Mouse (Mus musculus): ENCODE measurements around the gene Ppp2r3c. TPM values are rescaled to one million over a fixed set of nuclear protein-coding genes. Genes with fewer than 3 reads are reported as not detected.
A peak's percentile ranks its signal among the peaks of the same experiment; 100 is the strongest.
"Not testable (repeated sequence)": the region's sequence is repeated elsewhere in the genome, so short reads cannot be mapped to it uniquely, and the experiment has no call there.

Ppp2r3c gene
- polyA plus RNA-seq, 1 experiment from 2014 or later, result 23.7 TPM

GRCm38 (mm10) chr12:55230520-55230861, 72.3 kb downstream of the Ppp2r3c start:
- not testable (repeated sequence) for H3K27ac ChIP-seq; H3K4me1 ChIP-seq (replicated peaks); H3K27me3 ChIP-seq (ENCODE audit: insufficient read depth, poor library complexity, severe bottlenecking); DNase-seq (ENCODE audit: low spot score); H3K9me3 ChIP-seq; H3K36me3 ChIP-seq
- 1% methylated on average over 13 of the region's 25 CpGs for WGBS
- H3K4me3 ChIP-seq, result peak overlapping the region; percentile 48

GRCm38 (mm10) chr12:55229626-55230519, 72.9 kb downstream of the Ppp2r3c start, which contains the start of gene Srp54c:
Gene Srp54c (plus strand): TSS chr12:55230168.
- H3K9me3 ChIP-seq; H3K27me3 ChIP-seq (ENCODE audit: insufficient read depth, poor library complexity, severe bottlenecking); H3K36me3 ChIP-seq; H3K4me1 ChIP-seq (replicated peaks); H3K27ac ChIP-seq; DNase-seq (ENCODE audit: low spot score): not testable (repeated sequence)
- peak within 1 kb of the TSS; percentile 48 for H3K4me3 ChIP-seq
- WGBS, result no CpG with 5 or more reads among the region's 57 CpGs

Other genes with a start within 250 kb of the Ppp2r3c start
- 40.7 and 41.9 TPM in 2 replicates for gene 2700097O09Rik, start 222.9 kb downstream of the Ppp2r3c start, polyA plus RNA-seq (2016; fragmentation: Nextera tagmentation; extraction: Ambion mirVana)
- gene Srp54a, start 222.7 kb downstream of the Ppp2r3c start, polyA plus RNA-seq (2016; fragmentation: Nextera tagmentation; extraction: Ambion mirVana), result 98.3 and 136 TPM in 2 replicates
- 10.3 and 12.7 TPM in 2 replicates for gene Fam177a, start 178.5 kb downstream of the Ppp2r3c start, polyA plus RNA-seq (2016; fragmentation: Nextera tagmentation; extraction: Ambion mirVana)
- 36.5 and 38.5 TPM in 2 replicates for gene Srp54b, start 147.9 kb downstream of the Ppp2r3c start, polyA plus RNA-seq (2016; fragmentation: Nextera tagmentation; extraction: Ambion mirVana)
- gene 1700047I17Rik2, start 103.4 kb downstream of the Ppp2r3c start, polyA plus RNA-seq (2016; fragmentation: Nextera tagmentation; extraction: Ambion mirVana), result 1.4 and 5.8 TPM in 2 replicates
- 43.3 and 46.4 TPM in 2 replicates for gene Srp54c, start 72.8 kb downstream of the Ppp2r3c start, polyA plus RNA-seq (2016; fragmentation: Nextera tagmentation; extraction: Ambion mirVana)
- 15.7 and 16.5 TPM in 2 replicates for gene 1110008L16Rik, start 3.4 kb downstream of the Ppp2r3c start, polyA plus RNA-seq (2016; fragmentation: Nextera tagmentation; extraction: Ambion mirVana)
- gene Psma6, start 81.2 kb upstream of the Ppp2r3c start, polyA plus RNA-seq (2016; fragmentation: Nextera tagmentation; extraction: Ambion mirVana), result 497 and 528 TPM in 2 replicates
- 33.8 and 37.1 TPM in 2 replicates for gene Nfkbia, start 189.6 kb upstream of the Ppp2r3c start, polyA plus RNA-seq (2016; fragmentation: Nextera tagmentation; extraction: Ambion mirVana)

Measured in hindbrain, embryonic 10.5 days (tissue).